Mouse (Mus musculus) kidney, postnatal 0 days (tissue): ENCODE results near the gene Sh3pxd2a. TPM values are rescaled to one million over a fixed set of nuclear protein-coding genes. Genes with fewer than 3 reads are reported as not detected.

ENCODE experiments used
- ATAC-seq: fragments of 200-750 bp; cut with Nextera tagmentation; replicated peaks from 2 replicates; pipeline ENCODE4 v1.8.0; 2017; ENCODE audit warnings: low read depth, moderate number of reproducible peaks, moderate TSS enrichment, moderate library complexity; ENCODE audit not compliant: low FRiP score
- DNase-seq: peaks from one replicate; pipeline ENCODE4 v3.0.0-alpha.2; 2016; ENCODE audit warnings: low spot score
- H3K27ac ChIP-seq: fragments of 300-500 bp; sonication (generic); 2 replicates; pipeline ENCODE4 v1.5.1; 2014; ENCODE audit warnings: mild to moderate bottlenecking
- H3K27me3 ChIP-seq: fragments of 300-500 bp; sonication (generic); 2 replicates; pipeline ENCODE4 v1.6.1; 2014; ENCODE audit warnings: low read length, mixed read lengths; ENCODE audit not compliant: insufficient read depth
- H3K36me3 ChIP-seq: fragments of 300-500 bp; sonication (generic); 2 replicates; pipeline ENCODE4 v1.6.1; 2014; ENCODE audit warnings: low read length, mixed read lengths; ENCODE audit not compliant: insufficient read depth
- H3K4me1 ChIP-seq: fragments of 300-500 bp; sonication (generic); replicated peaks from 2 replicates; pipeline ENCODE4 v1.6.1; 2014; ENCODE audit warnings: antibody characterized with exemption, low read length, mixed read lengths; ENCODE audit not compliant: insufficient read depth
- H3K4me2 ChIP-seq: fragments of 300-500 bp; sonication (generic); 2 replicates; pipeline ENCODE4 v1.6.1; 2014; ENCODE audit warnings: mild to moderate bottlenecking, low read length, moderate library complexity, mixed read lengths
- H3K4me3 ChIP-seq: fragments of 300-500 bp; sonication (generic); replicated peaks from 2 replicates; pipeline ENCODE4 v1.5.1; 2014; ENCODE audit warnings: low read depth, low read length
- H3K9ac ChIP-seq: fragments of 300-500 bp; sonication (generic); 2 replicates; pipeline ENCODE4 v1.6.1; 2014; ENCODE audit warnings: low read depth, low read length
- H3K9me3 ChIP-seq: fragments of 300-500 bp; sonication (generic); replicated peaks from 2 replicates; pipeline ENCODE4 v1.6.1; 2016; ENCODE audit warnings: low read length, inconsistent platforms, mixed read lengths
- CTCF ChIP-seq: IDR thresholded peaks from 2 replicates; pipeline ENCODE4 v1.5.1; 2016; ENCODE audit warnings: antibody characterized with exemption, low read depth, mild to moderate bottlenecking, moderate library complexity
- WGBS: fragments of 180-500 bp; shearing (Covaris S2); extraction: QIAGEN DNeasy Blood & Tissue Kit; methylation state at CpG from one replicate; pipeline ENCODE4 v1.1.7; 2014; 5-methylcytosine and 5-hydroxymethylcytosine counted together
- polyA plus RNA-seq: library from polyadenylated mRNA; unstranded; fragments of >200 nt; fragmentation: Nextera tagmentation; extraction: Ambion mirVana; gene quantifications from 2 replicates; pipeline ENCODE4 v1.2.1, GENCODE M21; 2015

The Sh3pxd2a gene
- polyA plus RNA-seq, 1 experiment from 2014 or later, result 4.1 TPM

- Histone ChIP-seq H3K4me1 (peaks cover 27% of the 10 kb centered on the region), H3K27ac (no peak overlapping the region)
These were observed 2.8 kb downstream of the Sh3pxd2a start for GRCm38 (mm10) chr19:47461386-47461785.

GRCm38 (mm10) chr19:47460120-47460960, 3.9 kb downstream of the Sh3pxd2a start:
- peaks cover 27% of the 10 kb centered on the region for H3K4me1 ChIP-seq
- WGBS, result 57% methylated on average over 19 of the region's 19 CpGs
- no peak overlapping the region for H3K4me2 ChIP-seq
- H3K9ac ChIP-seq, result no peak overlapping the region
- no peaks in the 10 kb centered on the region for H3K36me3 ChIP-seq
- H3K27me3 ChIP-seq, result no peaks in the 10 kb centered on the region
- no peak for DNase-seq
- H3K4me3 ChIP-seq, result no peak overlapping the region
- TF ChIP-seq CTCF, result no peak
- H3K27ac ChIP-seq, result no peak overlapping the region
- H3K9me3 ChIP-seq, result no peaks in the 10 kb centered on the region
- no peak for ATAC-seq

More at GRCm38 (mm10) chr19:47461386-47461785, 2.8 kb downstream of the Sh3pxd2a start:
- TF ChIP-seq CTCF, result no peak
- ATAC-seq (no peak), DNase-seq (no peak)
- no peak overlapping the region for H3K4me3 ChIP-seq
- H3K9me3 ChIP-seq, result no peaks in the 10 kb centered on the region
- no peak overlapping the region for H3K4me2 ChIP-seq
- no peaks in the 10 kb centered on the region for H3K36me3 ChIP-seq
- no peak overlapping the region for H3K9ac ChIP-seq
- H3K27me3 ChIP-seq, result no peaks in the 10 kb centered on the region
- 81% methylated on average over 9 of the region's 9 CpGs for WGBS

- H3K4me3 ChIP-seq, result no peak overlapping the region
- H3K4me2 ChIP-seq, result no peak overlapping the region
- H3K27ac ChIP-seq, result no peak overlapping the region
- no peaks in the 10 kb centered on the region for H3K9me3 ChIP-seq
- no peaks in the 10 kb centered on the region for H3K36me3 ChIP-seq
- DNase-seq, result no peak
- ATAC-seq, result no peak
- H3K4me1 ChIP-seq, result peaks cover 27% of the 10 kb centered on the region
- WGBS, result 88% methylated on average over 5 of the region's 5 CpGs
- H3K9ac ChIP-seq, result no peak overlapping the region
- H3K27me3 ChIP-seq, result no peaks in the 10 kb centered on the region
- TF ChIP-seq CTCF, result no peak
These were observed 5.0 kb downstream of the Sh3pxd2a start for GRCm38 (mm10) chr19:47459214-47459613.

GRCm38 (mm10) chr19:47458504-47459161, 5.6 kb downstream of the Sh3pxd2a start:
- Histone ChIP-seq H3K9me3 (no peaks in the 10 kb centered on the region), H3K4me1 (peaks cover 27% of the 10 kb centered on the region), H3K9ac (no peak overlapping the region), H3K4me2 (no peak overlapping the region), H3K4me3 (no peak overlapping the region), H3K36me3 (no peaks in the 10 kb centered on the region), H3K27ac (peak overlapping the region; percentile 1; the same call in 1 of the 2 replicates), H3K27me3 (no peaks in the 10 kb centered on the region)
- 34% methylated on average over 17 of the region's 17 CpGs for WGBS
- DNase-seq, result no peak
- no peak for ATAC-seq
- no peak for TF ChIP-seq CTCF

- ATAC-seq (no peak), DNase-seq (no peak)
- Histone ChIP-seq H3K9me3 (no peaks in the 10 kb centered on the region), H3K27ac (peak overlapping the region; percentile 1; the same call in 1 of the 2 replicates), H3K36me3 (no peaks in the 10 kb centered on the region), H3K4me3 (no peak overlapping the region), H3K4me1 (peaks cover 20% of the 10 kb centered on the region), H3K9ac (no peak overlapping the region), H3K27me3 (no peaks in the 10 kb centered on the region), H3K4me2 (no peak overlapping the region)
- 40% methylated on average over 13 of the region's 13 CpGs for WGBS
- no peak for TF ChIP-seq CTCF
These were observed 6.3 kb downstream of the Sh3pxd2a start for GRCm38 (mm10) chr19:47457711-47458503.

- H3K4me3 ChIP-seq, result no peak overlapping the region
- no peak for TF ChIP-seq CTCF
- peaks cover 24% of the 10 kb centered on the region for H3K4me1 ChIP-seq
- 46% methylated on average over 6 of the region's 6 CpGs for WGBS
- ATAC-seq (no peak), DNase-seq (no peak)
- H3K36me3 ChIP-seq, result no peaks in the 10 kb centered on the region
- H3K27me3 ChIP-seq, result no peaks in the 10 kb centered on the region
- no peaks in the 10 kb centered on the region for H3K9me3 ChIP-seq
- H3K27ac ChIP-seq, result no peak overlapping the region
- H3K4me2 ChIP-seq, result no peak overlapping the region
- H3K9ac ChIP-seq, result no peak overlapping the region
These were observed 8.2 kb downstream of the Sh3pxd2a start for GRCm38 (mm10) chr19:47456021-47456420.
